Mouse (Mus musculus) limb, embryonic 15.5 days (tissue): ENCODE data around the gene Ddx5. TPM values are rescaled to one million over a fixed set of nuclear protein-coding genes. Genes with fewer than 3 reads are reported as not detected.
A peak's percentile ranks its signal among the peaks of the same experiment; 100 is the strongest.

Source experiments
- ATAC-seq: fragments of 200-750 bp; cut with Nextera tagmentation; 2 replicates; pipeline ENCODE4 v1.8.0; 2017; ENCODE audit warnings: low read depth, moderate TSS enrichment; ENCODE audit not compliant: insufficient number of reproducible peaks, low FRiP score, low TSS enrichment
- H3K27ac ChIP-seq: fragments of 300-500 bp; sonication (generic); 2 replicates; pipeline ENCODE4 v1.5.1; 2015; ENCODE audit warnings: moderate library complexity, mild to moderate bottlenecking, inconsistent platforms
- H3K27me3 ChIP-seq: fragments of 300-500 bp; sonication (generic); 2 replicates; pipeline ENCODE4 v1.6.1; 2015; ENCODE audit warnings: inconsistent platforms
- H3K36me3 ChIP-seq: fragments of 300-500 bp; sonication (generic); 2 replicates; pipeline ENCODE4 v1.6.1; 2015; ENCODE audit warnings: inconsistent platforms
- H3K4me1 ChIP-seq: fragments of 300-500 bp; sonication (generic); 2 replicates; pipeline ENCODE4 v1.6.1; 2015; ENCODE audit warnings: inconsistent platforms
- H3K4me2 ChIP-seq: fragments of 300-500 bp; sonication (generic); 2 replicates; pipeline ENCODE4 v1.6.1; 2015; ENCODE audit warnings: mild to moderate bottlenecking, inconsistent platforms
- H3K4me3 ChIP-seq: fragments of 300-500 bp; sonication (generic); 2 replicates; pipeline ENCODE4 v1.5.1; 2015; ENCODE audit warnings: mild to moderate bottlenecking, inconsistent platforms
- H3K9ac ChIP-seq: fragments of 300-500 bp; sonication (generic); 2 replicates; pipeline ENCODE4 v1.6.1; 2015; ENCODE audit warnings: inconsistent platforms
- H3K9me3 ChIP-seq: fragments of 300-500 bp; sonication (generic); 2 replicates; pipeline ENCODE4 v1.6.1; 2016; ENCODE audit warnings: inconsistent platforms
- WGBS: fragments of 180-500 bp; shearing (Covaris S2); methylation state at CpG from one replicate; pipeline ENCODE4 v1.1.7; 2015; 5-methylcytosine and 5-hydroxymethylcytosine counted together
- polyA plus RNA-seq: library from polyadenylated mRNA; unstranded; fragments of >200 nt; fragmentation: Nextera tagmentation; extraction: Ambion mirVana; gene quantifications from 2 replicates; pipeline ENCODE4 v1.2.1, GENCODE M21; 2015

The Ddx5 gene
- polyA plus RNA-seq = 284 and 288 TPM in 2 replicates

DNA sequence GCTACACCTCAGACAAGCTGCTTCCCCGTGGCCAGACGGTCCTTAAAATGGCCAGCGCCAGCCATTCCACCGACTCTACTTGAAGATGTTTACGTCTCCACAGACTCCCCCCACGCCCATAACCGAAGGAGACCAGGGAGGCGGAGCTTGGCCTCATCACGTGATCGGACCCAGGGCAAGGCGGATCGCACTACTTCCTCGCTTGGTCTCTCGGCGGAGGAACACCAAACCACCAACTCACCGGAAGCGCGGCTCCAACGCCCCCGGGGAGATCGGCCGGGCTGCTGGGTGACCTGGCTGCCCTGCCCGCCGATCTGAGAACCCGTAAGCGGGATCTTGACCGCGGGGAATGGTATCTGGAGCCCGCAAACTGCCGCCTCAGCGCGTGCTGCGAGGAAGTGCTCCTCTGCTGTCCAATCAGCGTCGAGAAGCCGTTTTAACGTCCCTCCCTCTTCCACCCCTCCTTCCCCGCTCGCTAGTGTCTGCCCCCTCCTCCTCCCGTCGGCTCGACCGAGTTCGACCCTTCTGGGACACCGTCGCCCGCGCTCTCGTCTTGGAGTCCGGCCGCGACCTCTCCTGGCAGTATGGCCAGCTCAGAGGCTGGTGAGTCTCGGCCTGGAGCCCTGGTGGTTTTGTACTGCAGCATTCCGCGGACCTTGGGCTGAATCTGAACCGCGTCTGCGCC, at the start of gene Ddx5, which contains the start of gene Cep95:
TSS of gene Ddx5 (minus strand) at position 411 of the 685 bp plus-strand sequence.
TSS of gene Cep95 (plus strand) at position 478 of the 685 bp plus-strand sequence.
- WGBS = 0% methylated on average over 53 of the region's 58 CpGs
- Histone ChIP-seq H3K4me3 (peak within 1 kb of the TSS; percentile 82), H3K9me3 (no peaks in the 10 kb centered on the region), H3K4me1 (peaks cover 10% of the 10 kb centered on the region), H3K9ac (peak within 1 kb of the TSS; percentile 95), H3K4me2 (peak within 1 kb of the TSS; percentile 69), H3K27ac (peak within 1 kb of the TSS; percentile 97), H3K27me3 (no peaks in the 10 kb centered on the region), H3K36me3 (peaks cover 32% of the 10 kb centered on the region)
- peak; percentile 93 for ATAC-seq

GRCm38 (mm10) chr11:106828079-106828478, 39.1 kb upstream of the Ddx5 start:
- Histone ChIP-seq H3K9me3 (no peaks in the 10 kb centered on the region), H3K9ac (no peak overlapping the region), H3K4me1 (no peaks in the 10 kb centered on the region), H3K27ac (no peak overlapping the region), H3K4me3 (no peak overlapping the region), H3K27me3 (no peaks in the 10 kb centered on the region), H3K4me2 (no peak overlapping the region), H3K36me3 (peaks cover 74% of the 10 kb centered on the region)
- ATAC-seq = no peak
- 88% methylated on average over 7 of the region's 7 CpGs for WGBS

DNA sequence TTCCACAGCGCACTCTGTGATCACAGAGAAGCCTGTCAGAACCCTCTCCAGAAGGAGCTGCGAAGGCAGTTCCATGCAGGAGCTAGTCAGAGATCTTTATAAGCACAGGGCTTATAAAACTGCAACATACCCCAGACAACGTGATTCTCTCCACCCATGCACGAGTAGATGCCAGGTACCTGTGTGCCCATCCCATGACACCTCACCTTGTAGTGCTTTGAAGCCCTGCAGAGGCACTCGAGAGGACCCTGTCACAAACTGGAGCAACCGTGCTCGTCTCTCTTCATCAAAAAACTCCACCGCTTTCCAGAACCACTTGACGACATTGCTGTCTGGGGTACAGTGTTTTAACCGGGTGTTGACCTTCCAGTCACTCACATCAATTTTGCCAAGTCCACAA, 35.4 kb upstream of the Ddx5 start:
- H3K27ac ChIP-seq = no peak overlapping the region
- H3K4me2 ChIP-seq = no peak overlapping the region
- peaks cover 7% of the 10 kb centered on the region; the same call in 1 of the 2 replicates for H3K4me1 ChIP-seq
- H3K9ac ChIP-seq = no peak overlapping the region
- ATAC-seq = no peak
- H3K36me3 ChIP-seq = peaks cover 74% of the 10 kb centered on the region
- H3K27me3 ChIP-seq = no peaks in the 10 kb centered on the region
- H3K4me3 ChIP-seq = no peak overlapping the region
- 87% methylated on average over 10 of the region's 10 CpGs for WGBS
- H3K9me3 ChIP-seq = no peaks in the 10 kb centered on the region

- Histone ChIP-seq H3K27ac (no peak overlapping the region), H3K4me3 (no peak overlapping the region), H3K4me1 (peaks cover 10% of the 10 kb centered on the region), H3K9me3 (no peaks in the 10 kb centered on the region), H3K9ac (no peak overlapping the region), H3K27me3 (no peaks in the 10 kb centered on the region), H3K4me2 (no peak overlapping the region), H3K36me3 (peaks cover 72% of the 10 kb centered on the region)
- no peak for ATAC-seq
- WGBS = 95% methylated on average over 8 of the region's 8 CpGs
These were observed 34.8 kb upstream of the Ddx5 start for GRCm38 (mm10) chr11:106823741-106824140.

GRCm38 (mm10) chr11:106822911-106823310, 33.9 kb upstream of the Ddx5 start:
- H3K4me2 ChIP-seq = no peak overlapping the region
- WGBS = 89% methylated on average over 5 of the region's 5 CpGs
- no peak overlapping the region for H3K4me3 ChIP-seq
- H3K27ac ChIP-seq = no peak overlapping the region
- H3K9me3 ChIP-seq = no peaks in the 10 kb centered on the region
- H3K36me3 ChIP-seq = peaks cover 71% of the 10 kb centered on the region
- H3K27me3 ChIP-seq = no peaks in the 10 kb centered on the region
- ATAC-seq = no peak
- peaks cover 17% of the 10 kb centered on the region for H3K4me1 ChIP-seq
- H3K9ac ChIP-seq = no peak overlapping the region

DNA sequence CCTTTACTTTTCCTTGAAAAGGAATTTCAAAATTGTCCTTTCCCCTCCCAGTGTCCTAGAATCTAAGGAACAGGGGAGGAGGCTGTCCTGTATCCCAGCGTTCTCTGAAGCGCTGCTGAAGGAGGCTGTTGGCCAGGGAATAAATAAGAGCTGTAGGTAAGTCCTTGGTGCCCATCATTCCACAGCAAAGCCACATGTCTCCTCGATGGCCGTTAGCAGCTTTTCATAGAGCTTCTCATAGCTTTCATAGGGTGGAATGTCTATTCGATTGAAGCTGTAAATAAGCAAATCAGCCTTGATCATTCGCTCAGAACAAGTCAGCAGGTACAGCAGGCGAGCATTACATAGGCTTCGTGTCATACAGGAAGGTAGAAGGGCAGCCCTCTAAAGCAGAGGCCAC, 33.5 kb upstream of the Ddx5 start:
- H3K9ac ChIP-seq = no peak overlapping the region
- no peak for ATAC-seq
- no peak overlapping the region for H3K27ac ChIP-seq
- H3K9me3 ChIP-seq = no peaks in the 10 kb centered on the region
- WGBS = 88% methylated on average over 8 of the region's 8 CpGs
- no peaks in the 10 kb centered on the region for H3K27me3 ChIP-seq
- H3K36me3 ChIP-seq = peaks cover 71% of the 10 kb centered on the region
- H3K4me3 ChIP-seq = no peak overlapping the region
- peaks cover 19% of the 10 kb centered on the region for H3K4me1 ChIP-seq
- no peak overlapping the region for H3K4me2 ChIP-seq

DNA sequence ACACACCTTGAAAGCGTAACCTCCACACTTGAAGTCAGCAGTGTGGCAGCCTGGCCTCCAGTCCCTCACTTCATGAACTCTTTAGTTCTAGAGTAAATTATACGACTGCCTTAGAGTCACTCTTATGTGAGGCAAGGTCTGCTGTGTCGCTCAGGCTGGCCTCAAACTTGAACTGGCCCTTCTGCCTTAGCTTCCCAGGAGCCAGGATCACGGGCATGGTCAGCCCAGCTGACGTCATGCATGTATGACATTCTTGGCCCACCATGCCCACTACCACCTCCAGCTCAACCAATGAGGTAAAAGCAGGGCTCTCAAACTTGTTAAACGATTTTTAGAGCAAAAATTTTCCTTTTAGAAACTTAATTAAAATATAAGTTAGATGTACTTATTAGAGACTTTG, 32.4 kb upstream of the Ddx5 start:
- no peak for ATAC-seq
- H3K4me3 ChIP-seq = no peak overlapping the region
- H3K36me3 ChIP-seq = peaks cover 73% of the 10 kb centered on the region
- 83% methylated on average over 6 of the region's 6 CpGs for WGBS
- no peaks in the 10 kb centered on the region for H3K27me3 ChIP-seq
- peak overlapping the region; percentile 33; the same call in 1 of the 2 replicates for H3K27ac ChIP-seq
- H3K4me1 ChIP-seq = peaks cover 19% of the 10 kb centered on the region
- H3K9me3 ChIP-seq = no peaks in the 10 kb centered on the region
- H3K9ac ChIP-seq = no peak overlapping the region
- no peak overlapping the region for H3K4me2 ChIP-seq

DNA sequence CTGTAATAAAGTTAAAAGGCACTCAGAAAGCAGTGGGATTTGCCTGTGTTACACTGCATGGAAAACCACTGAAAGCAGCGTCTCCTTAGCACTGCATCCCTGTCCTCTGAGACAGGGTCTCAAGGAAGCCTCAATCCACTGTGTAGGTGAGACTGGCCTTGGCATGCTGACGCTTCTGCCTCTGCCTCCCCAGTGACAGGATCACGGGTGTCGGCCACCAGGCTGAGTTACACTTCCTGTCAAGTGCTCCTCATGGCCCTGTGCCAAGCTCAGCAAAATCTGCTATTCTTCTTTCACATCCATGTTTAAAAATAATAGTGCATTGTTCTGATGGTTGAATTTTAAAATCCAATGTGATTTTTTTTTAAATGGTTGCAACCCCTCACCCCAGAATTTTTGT, 32.0 kb upstream of the Ddx5 start:
- peaks cover 19% of the 10 kb centered on the region for H3K4me1 ChIP-seq
- no peak overlapping the region for H3K4me2 ChIP-seq
- peak overlapping the region; percentile 22; the same call in 1 of the 2 replicates for H3K27ac ChIP-seq
- no peak overlapping the region for H3K4me3 ChIP-seq
- H3K27me3 ChIP-seq = no peaks in the 10 kb centered on the region
- H3K9ac ChIP-seq = 0 out of 2 replicates have a peak overlapping the region, but pooled peaks have one; percentile 14
- H3K9me3 ChIP-seq = no peaks in the 10 kb centered on the region
- 44% methylated on average over 4 of the region's 4 CpGs for WGBS
- H3K36me3 ChIP-seq = peaks cover 73% of the 10 kb centered on the region
- no peak for ATAC-seq

GRCm38 (mm10) chr11:106820252-106820651, 31.3 kb upstream of the Ddx5 start:
- Histone ChIP-seq H3K9me3 (no peaks in the 10 kb centered on the region), H3K9ac (no peak overlapping the region), H3K27me3 (no peaks in the 10 kb centered on the region), H3K4me1 (peaks cover 19% of the 10 kb centered on the region), H3K4me2 (no peak overlapping the region), H3K36me3 (peaks cover 79% of the 10 kb centered on the region), H3K27ac (no peak overlapping the region), H3K4me3 (no peak overlapping the region)
- ATAC-seq = no peak
- WGBS = 65% methylated on average over 6 of the region's 6 CpGs

- no peak overlapping the region for H3K4me3 ChIP-seq
- peaks cover 81% of the 10 kb centered on the region for H3K36me3 ChIP-seq
- no peak overlapping the region for H3K9ac ChIP-seq
- peaks cover 19% of the 10 kb centered on the region for H3K4me1 ChIP-seq
- ATAC-seq = no peak
- no peak overlapping the region for H3K4me2 ChIP-seq
- H3K27me3 ChIP-seq = no peaks in the 10 kb centered on the region
- WGBS = 87% methylated on average over 9 of the region's 9 CpGs
- no peak overlapping the region for H3K27ac ChIP-seq
- no peaks in the 10 kb centered on the region for H3K9me3 ChIP-seq
These were observed 30.6 kb upstream of the Ddx5 start for GRCm38 (mm10) chr11:106819595-106819994.

- no peaks in the 10 kb centered on the region for H3K27me3 ChIP-seq
- no peak overlapping the region for H3K4me3 ChIP-seq
- H3K4me2 ChIP-seq = no peak overlapping the region
- peaks cover 19% of the 10 kb centered on the region for H3K4me1 ChIP-seq
- H3K9ac ChIP-seq = no peak overlapping the region
- H3K27ac ChIP-seq = peak overlapping the region; percentile 35; the same call in 1 of the 2 replicates
- 30% methylated on average over 9 of the region's 9 CpGs for WGBS
- no peaks in the 10 kb centered on the region for H3K9me3 ChIP-seq
- H3K36me3 ChIP-seq = peaks cover 84% of the 10 kb centered on the region
- ATAC-seq = no peak
These were observed 29.4 kb upstream of the Ddx5 start for GRCm38 (mm10) chr11:106818341-106818740.

- 74% methylated on average over 6 of the region's 6 CpGs for WGBS
These were observed 28.8 kb upstream of the Ddx5 start for GRCm38 (mm10) chr11:106817808-106818207.

More at GRCm38 (mm10) chr11:106817808-106818207, 28.8 kb upstream of the Ddx5 start:
- H3K36me3 ChIP-seq = peaks cover 83% of the 10 kb centered on the region
- H3K27me3 ChIP-seq = no peaks in the 10 kb centered on the region
- H3K4me3 ChIP-seq = no peak overlapping the region
- H3K4me2 ChIP-seq = no peak overlapping the region
- no peak overlapping the region for H3K9ac ChIP-seq
- ATAC-seq = no peak
- H3K9me3 ChIP-seq = no peaks in the 10 kb centered on the region
- peaks cover 19% of the 10 kb centered on the region for H3K4me1 ChIP-seq
- H3K27ac ChIP-seq = no peak overlapping the region
